Mouse (Mus musculus) kidney, postnatal 0 days (tissue): ENCODE results near the gene Olfr591. TPM values are rescaled to one million over a fixed set of nuclear protein-coding genes. Genes with fewer than 3 reads are reported as not detected.

Source experiments
- ATAC-seq: fragments of 200-750 bp; cut with Nextera tagmentation; replicated peaks from 2 replicates; pipeline ENCODE4 v1.8.0; 2017; ENCODE audit warnings: low read depth, moderate number of reproducible peaks, moderate TSS enrichment, moderate library complexity; ENCODE audit not compliant: low FRiP score
- DNase-seq: peaks from one replicate; pipeline ENCODE4 v3.0.0-alpha.2; 2016; ENCODE audit warnings: low spot score
- H3K27ac ChIP-seq: fragments of 300-500 bp; sonication (generic); 2 replicates; pipeline ENCODE4 v1.5.1; 2014; ENCODE audit warnings: mild to moderate bottlenecking
- H3K27me3 ChIP-seq: fragments of 300-500 bp; sonication (generic); 2 replicates; pipeline ENCODE4 v1.6.1; 2014; ENCODE audit warnings: low read length, mixed read lengths; ENCODE audit not compliant: insufficient read depth
- H3K36me3 ChIP-seq: fragments of 300-500 bp; sonication (generic); 2 replicates; pipeline ENCODE4 v1.6.1; 2014; ENCODE audit warnings: low read length, mixed read lengths; ENCODE audit not compliant: insufficient read depth
- H3K4me1 ChIP-seq: fragments of 300-500 bp; sonication (generic); replicated peaks from 2 replicates; pipeline ENCODE4 v1.6.1; 2014; ENCODE audit warnings: antibody characterized with exemption, low read length, mixed read lengths; ENCODE audit not compliant: insufficient read depth
- H3K4me2 ChIP-seq: fragments of 300-500 bp; sonication (generic); 2 replicates; pipeline ENCODE4 v1.6.1; 2014; ENCODE audit warnings: mild to moderate bottlenecking, low read length, moderate library complexity, mixed read lengths
- H3K4me3 ChIP-seq: fragments of 300-500 bp; sonication (generic); replicated peaks from 2 replicates; pipeline ENCODE4 v1.5.1; 2014; ENCODE audit warnings: low read depth, low read length
- H3K9ac ChIP-seq: fragments of 300-500 bp; sonication (generic); 2 replicates; pipeline ENCODE4 v1.6.1; 2014; ENCODE audit warnings: low read depth, low read length
- H3K9me3 ChIP-seq: fragments of 300-500 bp; sonication (generic); replicated peaks from 2 replicates; pipeline ENCODE4 v1.6.1; 2016; ENCODE audit warnings: low read length, inconsistent platforms, mixed read lengths
- CTCF ChIP-seq: IDR thresholded peaks from 2 replicates; pipeline ENCODE4 v1.5.1; 2016; ENCODE audit warnings: antibody characterized with exemption, low read depth, mild to moderate bottlenecking, moderate library complexity
- WGBS: fragments of 180-500 bp; shearing (Covaris S2); extraction: QIAGEN DNeasy Blood & Tissue Kit; methylation state at CpG from one replicate; pipeline ENCODE4 v1.1.7; 2014; 5-methylcytosine and 5-hydroxymethylcytosine counted together
- polyA plus RNA-seq: library from polyadenylated mRNA; unstranded; fragments of >200 nt; fragmentation: Nextera tagmentation; extraction: Ambion mirVana; gene quantifications from 2 replicates; pipeline ENCODE4 v1.2.1, GENCODE M21; 2015

Olfr591 gene
- polyA plus RNA-seq, 1 experiment from 2014 or later, result not detected

- 61% methylated on average over 1 of the region's 1 CpGs for WGBS
Observed at GRCm38 (mm10) chr7:103140579-103140978, 37.6 kb downstream of the Olfr591 start, which contains the start of gene Olfr588-ps1. Gene Olfr588-ps1 (plus strand): TSS chr7:103140879.

GRCm38 (mm10) chr7:103125538-103125937, 52.6 kb downstream of the Olfr591 start, which contains the start of gene Olfr586:
Gene Olfr586 (minus strand): TSS chr7:103125638.
- WGBS, result 89% methylated on average over 3 of the region's 3 CpGs
- no peak for ATAC-seq
- Histone ChIP-seq H3K36me3 (no peaks in the 10 kb centered on the region), H3K27me3 (no peaks in the 10 kb centered on the region), H3K4me2 (no peak within 1 kb of the TSS), H3K9me3 (no peaks in the 10 kb centered on the region), H3K4me1 (no peaks in the 10 kb centered on the region), H3K27ac (no peak within 1 kb of the TSS), H3K4me3 (no peak within 1 kb of the TSS), H3K9ac (no peak within 1 kb of the TSS)
- no peak for DNase-seq
- no peak for TF ChIP-seq CTCF

More at GRCm38 (mm10) chr7:103140579-103140978, 37.6 kb downstream of the Olfr591 start, which contains the start of gene Olfr588-ps1:
- no peak for ATAC-seq
- no peaks in the 10 kb centered on the region for H3K27me3 ChIP-seq
- no peak within 1 kb of the TSS for H3K4me2 ChIP-seq
- H3K4me3 ChIP-seq, result no peak within 1 kb of the TSS
- H3K36me3 ChIP-seq, result no peaks in the 10 kb centered on the region
- no peak for DNase-seq
- no peak within 1 kb of the TSS for H3K27ac ChIP-seq
- H3K9me3 ChIP-seq, result no peaks in the 10 kb centered on the region
- no peak within 1 kb of the TSS for H3K9ac ChIP-seq
- no peak for TF ChIP-seq CTCF
- no peaks in the 10 kb centered on the region for H3K4me1 ChIP-seq

GRCm38 (mm10) chr7:103119406-103119805, 58.7 kb downstream of the Olfr591 start:
- Histone ChIP-seq H3K36me3 (no peaks in the 10 kb centered on the region), H3K4me1 (no peaks in the 10 kb centered on the region), H3K4me3 (no peak overlapping the region), H3K4me2 (no peak overlapping the region), H3K9ac (no peak overlapping the region), H3K9me3 (no peaks in the 10 kb centered on the region), H3K27ac (no peak overlapping the region), H3K27me3 (no peaks in the 10 kb centered on the region)
- DNase-seq (no peak), ATAC-seq (no peak)
- 54% methylated on average over 3 of the region's 3 CpGs for WGBS
- peak; percentile 53 for TF ChIP-seq CTCF

Other genes starting within 250 kb of the Olfr591 start
- not detected in 2 replicates for gene Olfr573-ps1, start 235.8 kb downstream of the Olfr591 start, polyA plus RNA-seq
- gene Olfr574, start 229.9 kb downstream of the Olfr591 start, polyA plus RNA-seq, result not detected in 2 replicates
- gene Olfr575, start 219.6 kb downstream of the Olfr591 start, polyA plus RNA-seq, result not detected in 2 replicates
- gene Olfr576, start 215.7 kb downstream of the Olfr591 start, polyA plus RNA-seq, result not detected in 2 replicates
- not detected in 2 replicates for gene Olfr577, start 202.4 kb downstream of the Olfr591 start, polyA plus RNA-seq
- not detected in 2 replicates for gene Olfr578, start 189.0 kb downstream of the Olfr591 start, polyA plus RNA-seq
- gene Olfr582, start 140.3 kb downstream of the Olfr591 start, polyA plus RNA-seq, result not detected in 2 replicates
- gene Olfr583, start 127.0 kb downstream of the Olfr591 start, polyA plus RNA-seq, result not detected in 2 replicates
- gene Olfr584, start 96.5 kb downstream of the Olfr591 start, polyA plus RNA-seq, result not detected in 2 replicates
- gene Olfr585, start 80.6 kb downstream of the Olfr591 start, polyA plus RNA-seq, result not detected in 2 replicates
- not detected in 2 replicates for gene Olfr586, start 52.7 kb downstream of the Olfr591 start, polyA plus RNA-seq
- not detected in 2 replicates for gene Olfr588-ps1, start 37.5 kb downstream of the Olfr591 start, polyA plus RNA-seq
- gene Olfr589, start 22.0 kb downstream of the Olfr591 start, polyA plus RNA-seq, result not detected in 2 replicates
- not detected in 2 replicates for gene Olfr592, start 6.5 kb upstream of the Olfr591 start, polyA plus RNA-seq
- not detected in 2 replicates for gene Olfr593, start 33.5 kb upstream of the Olfr591 start, polyA plus RNA-seq
- gene Olfr594, start 38.7 kb upstream of the Olfr591 start, polyA plus RNA-seq, result not detected in 2 replicates
- not detected in 2 replicates for gene Usp17ld, start 74.2 kb upstream of the Olfr591 start, polyA plus RNA-seq
- gene Olfr596, start 127.3 kb upstream of the Olfr591 start, polyA plus RNA-seq, result not detected in 2 replicates
- gene Olfr597, start 138.0 kb upstream of the Olfr591 start, polyA plus RNA-seq, result not detected in 2 replicates
- not detected in 2 replicates for gene Olfr598, start 145.2 kb upstream of the Olfr591 start, polyA plus RNA-seq
- gene Olfr599, start 157.6 kb upstream of the Olfr591 start, polyA plus RNA-seq, result not detected in 2 replicates
- not detected in 2 replicates for gene Olfr600, start 171.3 kb upstream of the Olfr591 start, polyA plus RNA-seq
- gene Olfr601, start 184.3 kb upstream of the Olfr591 start, polyA plus RNA-seq, result not detected in 2 replicates
- gene Olfr603, start 207.8 kb upstream of the Olfr591 start, polyA plus RNA-seq, result not detected in 2 replicates
- gene Usp17lc, start 236.7 kb upstream of the Olfr591 start, polyA plus RNA-seq, result not detected in 2 replicates